Mouse (Mus musculus) bone marrow, adult 2 months (tissue): ENCODE data around the gene Rpl18.

Experiments used
- CTCF ChIP-seq: fragments of 200-500 bp; IDR thresholded peaks from 2 replicates; pipeline ENCODE4 v1.5.1; 2011; ENCODE audit warnings: low read length, control low read depth; ENCODE audit not compliant: control insufficient read depth, insufficient read depth
- POLR2A ChIP-seq: fragments of 200-500 bp; IDR thresholded peaks from 2 replicates; pipeline ENCODE4 v1.6.1; 2011; ENCODE audit warnings: low read depth, mild to moderate bottlenecking, control low read depth, low read length, borderline replicate concordance; ENCODE audit not compliant: control insufficient read depth

GRCm38 (mm10) chr7:45704046-45704559, 11.2 kb upstream of the Rpl18 start:
- TF ChIP-seq POLR2A: no peak
- no peak for TF ChIP-seq CTCF
